Mouse (Mus musculus): ENCODE data around the gene Dnajc14. TPM values are rescaled to one million over a fixed set of nuclear protein-coding genes. Genes with fewer than 3 reads are reported as not detected.
"Not testable (repeated sequence)": the region's sequence is repeated elsewhere in the genome, so short reads cannot be mapped to it uniquely, and the experiment has no call there.

The Dnajc14 gene
- total RNA-seq, 2 experiments from 2014 or later: 28.9 to 34.6 TPM

GRCm38 (mm10) chr10:128820217-128820616, 16.4 kb downstream of the Dnajc14 start:
- no peak for DNase-seq

GRCm38 (mm10) chr10:128821358-128822056, 17.6 kb downstream of the Dnajc14 start, which contains the start of gene Ormdl2:
Gene Ormdl2 (minus strand): TSS chr10:128821645.
- DNase-seq: peak; percentile 98

GRCm38 (mm10) chr10:128822135-128822534, 18.3 kb downstream of the Dnajc14 start:
- DNase-seq: no peak

- not testable (repeated sequence) for DNase-seq
Observed at GRCm38 (mm10) chr10:128823087-128823486, 19.2 kb downstream of the Dnajc14 start.

- no peak for DNase-seq
Observed at GRCm38 (mm10) chr10:128823821-128824220, 20.0 kb downstream of the Dnajc14 start.

- DNase-seq: no peak
Observed at GRCm38 (mm10) chr10:128837400-128837799, 33.5 kb downstream of the Dnajc14 start.

GRCm38 (mm10) chr10:128839434-128839833, 35.6 kb downstream of the Dnajc14 start:
- no peak for DNase-seq

GRCm38 (mm10) chr10:128840612-128841011, 36.8 kb downstream of the Dnajc14 start:
- no peak for DNase-seq

GRCm38 (mm10) chr10:128843260-128843659, 39.4 kb downstream of the Dnajc14 start:
- DNase-seq: no peak

- DNase-seq: no peak
Observed at GRCm38 (mm10) chr10:128845516-128845915, 41.7 kb downstream of the Dnajc14 start.

GRCm38 (mm10) chr10:128846664-128847063, 42.8 kb downstream of the Dnajc14 start:
- no peak for DNase-seq

GRCm38 (mm10) chr10:128848426-128848825, 44.6 kb downstream of the Dnajc14 start:
- no peak for DNase-seq

GRCm38 (mm10) chr10:128850339-128850738, 46.5 kb downstream of the Dnajc14 start:
- DNase-seq: no peak

- DNase-seq: no peak
Observed at GRCm38 (mm10) chr10:128861176-128861575, 57.3 kb downstream of the Dnajc14 start.

GRCm38 (mm10) chr10:128866042-128866441, 62.2 kb downstream of the Dnajc14 start:
- DNase-seq: no peak

GRCm38 (mm10) chr10:128866518-128866917, 62.7 kb downstream of the Dnajc14 start:
- DNase-seq: no peak

Other genes with a start within 250 kb of the Dnajc14 start
- gene Pa2g4, start 238.1 kb upstream of the Dnajc14 start, total RNA-seq (2021): 10 to 100 TPM; 65.8 to 72.9 TPM
- 1 to 10 TPM; 7.7 to 9.0 TPM for gene Erbb3, start 214.4 kb upstream of the Dnajc14 start, total RNA-seq (2021)
- gene Rps26, start 177.3 kb upstream of the Dnajc14 start, total RNA-seq (2021): 100 to 1,000 TPM; 637 to 651 TPM
- under 1 TPM; 0.54 to 0.63 TPM for gene Ikzf4, start 158.1 kb upstream of the Dnajc14 start, total RNA-seq (2021)
- 10 to 100 TPM in 1 of 2 experiments, 1 to 10 TPM in 1; 9.3 to 11.0 TPM for gene Suox, start 130.0 kb upstream of the Dnajc14 start, total RNA-seq (2021)
- gene Rab5b, start 107.8 kb upstream of the Dnajc14 start, total RNA-seq (2021): 10 to 100 TPM; 82.7 to 83.2 TPM
- gene Pmel, start 99.9 kb upstream of the Dnajc14 start, total RNA-seq (2021): 1 to 10 TPM; 2.1 to 2.4 TPM
- 10 to 100 TPM; 14.0 to 18.8 TPM for gene Cdk2, start 99.0 kb upstream of the Dnajc14 start, total RNA-seq (2021)
- 1 to 10 TPM; 7.1 to 8.8 TPM for gene Dgka, start 59.2 kb upstream of the Dnajc14 start, total RNA-seq (2021)
- gene Pym1, start 56.2 kb upstream of the Dnajc14 start, total RNA-seq (2021): 10 to 100 TPM; 13.7 to 14.9 TPM
- 1 to 10 TPM; 2.8 to 3.8 TPM for gene Mmp19, start 13.2 kb upstream of the Dnajc14 start, total RNA-seq (2021)
- 10 to 100 TPM in 1 of 2 experiments, 1 to 10 TPM in 1; 7.4 to 10.8 TPM for gene Tmem198b, start 308 bp downstream of the Dnajc14 start, total RNA-seq (2021)
- gene Sarnp, start 13.3 kb downstream of the Dnajc14 start, total RNA-seq (2021): 10 to 100 TPM; 45.3 to 45.4 TPM
- gene Ormdl2, start 17.6 kb downstream of the Dnajc14 start, total RNA-seq (2021): 1 to 10 TPM; 7.5 to 8.8 TPM
- 1 to 10 TPM; 8.2 to 9.5 TPM for gene Gdf11, start 87.7 kb downstream of the Dnajc14 start, total RNA-seq (2021)
- gene Cd63, start 96.9 kb downstream of the Dnajc14 start, total RNA-seq (2021): 100 to 1,000 TPM; 198 to 258 TPM
- 10 to 100 TPM in 1 of 2 experiments, 1 to 10 TPM in 1; 8.2 to 12.5 TPM for gene Rdh5, start 118.8 kb downstream of the Dnajc14 start, total RNA-seq (2021)
- 100 to 1,000 TPM; 201 to 210 TPM for gene Bloc1s1, start 120.0 kb downstream of the Dnajc14 start, total RNA-seq (2021)
- 100 to 1,000 TPM; 125 to 127 TPM for gene Itga7, start 129.8 kb downstream of the Dnajc14 start, total RNA-seq (2021)
- gene Mettl7b, start 156.9 kb downstream of the Dnajc14 start, total RNA-seq (2021): under 1 TPM in 1 of 2 experiments, not detected in 1; 0.19 TPM
- not detected for gene Olfr9, start 185.4 kb downstream of the Dnajc14 start, total RNA-seq (2021)
- not detected for gene Olfr763, start 206.7 kb downstream of the Dnajc14 start, total RNA-seq (2021)
- gene Olfr764-ps1, start 235.8 kb downstream of the Dnajc14 start, total RNA-seq (2021): not detected
- gene Olfr765, start 245.9 kb downstream of the Dnajc14 start, total RNA-seq (2021): not detected

All from gastrocnemius, postnatal 10 days (tissue).